Mouse (Mus musculus) cerebral cortex, adult 2 months (tissue): ENCODE data around the gene Pkn1.

ENCODE experiments used
- WGBS: fragments of 180-500 bp; shearing (Covaris S2); methylation state at CpG from one replicate; pipeline ENCODE4 v1.1.7; 2018; 5-methylcytosine and 5-hydroxymethylcytosine counted together

Pkn1 gene

GRCm38 (mm10) chr8:83698661-83699453, at the start of gene Pkn1:
TSS of gene Pkn1 (minus strand) at chr8:83699179.
- under 1% methylated on average over 79 of the region's 85 CpGs for WGBS

DNA sequence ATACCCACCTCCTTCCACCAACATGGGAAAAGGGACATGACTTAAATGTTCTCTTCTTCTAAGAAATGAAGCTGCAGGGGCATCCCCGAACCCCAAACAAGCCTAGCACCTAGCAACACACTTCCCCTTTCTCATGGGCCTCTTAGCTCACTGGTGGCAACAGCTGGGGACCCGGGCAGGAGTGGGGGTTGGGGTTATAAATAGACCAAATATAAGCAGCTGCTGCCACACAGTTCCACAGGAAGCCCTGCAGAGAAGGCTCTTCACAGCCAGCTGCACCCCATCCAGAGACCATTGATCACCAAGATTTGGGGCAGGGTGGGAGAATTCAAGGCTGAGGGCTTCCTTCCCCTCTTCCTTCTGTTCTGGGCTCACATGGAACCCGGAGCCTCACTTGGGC, 49.7 kb upstream of the Pkn1 start:
- 43% methylated on average over 3 of the region's 3 CpGs for WGBS

- WGBS = 3% methylated on average over 28 of the region's 28 CpGs
Observed at GRCm38 (mm10) chr8:83747661-83748346, 48.8 kb upstream of the Pkn1 start.

GRCm38 (mm10) chr8:83744070-83744469, 45.1 kb upstream of the Pkn1 start:
- WGBS = 93% methylated on average over 4 of the region's 4 CpGs

DNA sequence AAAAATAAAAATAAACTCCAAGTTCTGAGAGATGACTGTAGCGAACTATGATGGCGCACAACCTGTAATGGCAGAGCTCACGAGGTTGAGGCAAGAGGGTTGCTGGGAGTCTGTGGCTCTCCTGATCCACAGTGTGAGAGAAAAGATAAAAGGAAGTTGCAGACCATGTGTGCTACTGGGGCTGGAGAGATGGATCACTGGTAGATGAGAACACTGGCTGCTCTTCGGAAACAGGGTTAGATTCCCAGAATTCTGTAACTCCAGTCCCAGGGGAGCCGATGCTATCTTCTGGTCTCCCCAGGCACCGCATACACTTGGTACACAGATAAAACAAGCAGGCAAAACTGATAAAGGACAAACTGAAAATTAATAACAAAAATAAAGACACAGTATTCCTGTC, 44.0 kb upstream of the Pkn1 start:
- WGBS = 91% methylated on average over 6 of the region's 6 CpGs

DNA sequence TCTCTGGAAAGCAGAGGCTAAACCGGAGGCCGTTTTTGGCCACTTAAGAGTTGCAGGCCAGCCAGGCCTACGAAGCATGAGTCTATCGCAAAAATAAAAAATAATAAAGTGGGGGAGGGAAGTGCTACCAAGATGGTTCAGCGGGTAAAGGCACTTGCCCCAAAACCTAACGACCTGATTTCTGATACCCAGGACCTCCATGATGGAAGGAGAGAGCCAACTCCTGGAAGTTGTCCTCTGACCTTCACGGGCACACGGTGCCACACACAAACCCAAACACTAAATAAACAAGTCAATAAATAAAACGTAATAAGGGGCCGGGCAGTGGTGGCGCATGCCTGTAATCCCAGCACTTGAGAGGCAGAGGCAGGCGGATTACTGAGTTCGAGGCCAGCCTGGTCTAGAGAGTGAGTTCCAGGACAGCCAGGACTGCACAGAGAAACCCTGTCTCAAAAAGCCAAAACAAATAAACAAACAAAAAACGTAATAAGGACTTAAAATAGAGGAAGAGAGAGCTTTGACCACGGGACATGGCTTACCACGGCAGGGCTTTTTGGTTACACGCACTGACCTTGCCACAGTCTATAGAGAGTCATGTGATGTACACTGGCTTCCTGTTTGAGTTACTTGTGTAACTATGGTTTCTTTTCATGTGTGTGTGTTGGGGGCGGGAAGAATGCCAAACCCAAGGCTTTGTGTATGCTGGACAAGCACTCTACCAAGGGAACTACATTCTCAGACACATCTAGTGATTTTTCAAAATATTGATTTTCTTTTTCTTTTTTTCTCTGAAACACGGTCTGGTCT, 43.1 kb upstream of the Pkn1 start:
- 82% methylated on average over 19 of the region's 19 CpGs for WGBS

- WGBS = 5% methylated on average over 52 of the region's 56 CpGs
Observed at GRCm38 (mm10) chr8:83740976-83741741, 42.2 kb upstream of the Pkn1 start, which contains the start of gene Adgre5. TSS of gene Adgre5 (minus strand) at chr8:83741326.

DNA sequence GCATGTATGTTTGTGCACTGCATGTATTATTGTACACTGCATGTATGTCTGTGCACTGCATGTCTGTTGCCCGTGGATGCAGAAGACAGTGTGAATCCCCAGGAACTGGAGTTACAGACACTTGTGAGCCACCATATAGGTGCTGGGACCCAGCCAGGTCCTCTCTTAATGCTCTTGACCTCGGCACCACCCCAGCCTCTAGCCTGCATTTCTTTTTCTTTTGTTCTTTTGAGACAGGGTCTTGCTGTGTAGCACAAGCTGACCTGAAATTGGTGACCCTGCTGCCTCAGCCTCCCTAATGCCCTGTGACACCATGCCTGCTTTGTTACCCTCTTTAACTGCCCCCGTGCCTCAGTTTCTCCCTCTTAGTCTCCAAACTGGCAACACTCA, 41.6 kb upstream of the Pkn1 start:
- WGBS = 25% methylated on average over 3 of the region's 3 CpGs

DNA sequence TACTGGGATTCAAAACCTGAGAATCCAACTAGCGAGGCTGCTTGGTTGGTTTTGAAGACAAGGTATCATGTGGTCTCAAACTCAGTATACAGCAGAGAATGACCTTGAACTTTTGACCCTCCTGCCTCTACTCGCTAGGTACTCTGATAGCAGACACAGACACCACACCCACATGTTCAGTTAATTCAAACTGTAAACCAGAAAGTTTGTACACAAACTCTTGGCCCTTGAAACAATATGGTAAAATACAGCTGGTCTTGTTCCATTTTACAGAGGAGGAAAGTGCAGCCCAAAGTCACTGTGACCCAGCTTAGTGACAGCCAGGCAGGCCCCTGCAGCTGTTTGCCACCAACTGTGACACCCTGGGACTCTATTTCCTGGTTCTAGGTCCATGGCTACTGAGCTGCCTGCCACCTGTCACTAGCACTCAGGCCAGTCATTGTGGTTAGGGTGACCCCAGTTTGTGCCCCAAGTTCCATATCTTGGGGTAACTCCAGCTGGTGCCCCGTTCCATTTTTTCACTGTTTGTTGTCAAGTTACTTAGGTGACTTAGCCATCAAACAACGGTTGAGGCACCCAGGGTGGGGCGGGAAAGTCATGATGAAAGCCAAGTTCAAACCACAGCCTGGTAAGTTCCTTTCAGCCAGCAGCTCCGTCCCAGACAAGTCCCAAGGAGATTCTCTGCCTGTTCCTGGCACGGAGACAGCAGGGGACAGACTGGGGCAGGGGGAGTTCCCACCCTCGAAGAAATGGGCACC, 40.9 kb upstream of the Pkn1 start:
- 54% methylated on average over 8 of the region's 8 CpGs for WGBS

- WGBS = 72% methylated on average over 10 of the region's 10 CpGs
Observed at GRCm38 (mm10) chr8:83738949-83739710, 40.2 kb upstream of the Pkn1 start.

DNA sequence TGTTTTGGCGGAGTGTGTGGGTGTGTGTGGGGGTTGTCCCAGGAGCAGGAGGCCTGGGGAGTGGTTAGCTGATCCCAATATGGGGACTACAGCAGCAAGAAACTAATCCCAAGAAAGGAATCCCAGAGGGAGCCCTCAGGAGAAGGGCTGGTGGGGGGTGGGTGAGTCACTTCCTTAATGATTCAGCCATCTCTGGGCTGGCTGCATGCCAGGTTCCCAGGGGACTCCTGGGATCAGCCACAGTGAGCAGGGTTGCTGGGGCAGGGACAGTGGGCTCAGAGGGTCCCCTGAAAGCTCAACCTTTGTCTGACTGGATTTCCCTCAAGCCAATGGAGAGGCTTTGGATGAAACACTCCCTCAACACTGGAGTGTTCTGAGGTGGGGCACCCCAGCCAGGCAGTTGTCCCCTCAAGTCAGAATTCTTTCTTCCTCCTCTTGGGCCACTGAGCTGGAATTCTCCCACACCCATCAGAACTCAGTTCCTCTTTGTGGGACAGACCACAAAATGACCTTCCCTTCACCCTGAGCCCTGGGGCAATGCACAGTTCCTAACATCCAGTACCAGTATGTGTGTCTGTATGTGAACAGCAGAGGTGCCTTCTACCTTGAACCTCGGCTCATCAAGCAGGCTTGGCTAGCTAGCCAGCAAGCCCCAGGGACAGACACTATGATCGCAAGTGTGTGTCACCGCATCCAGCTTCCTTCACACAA, 39.0 kb upstream of the Pkn1 start:
- WGBS = 71% methylated on average over 4 of the region's 4 CpGs

GRCm38 (mm10) chr8:83737346-83737745, 38.4 kb upstream of the Pkn1 start:
- 87% methylated on average over 4 of the region's 4 CpGs for WGBS

- 83% methylated on average over 4 of the region's 4 CpGs for WGBS
Observed at GRCm38 (mm10) chr8:83736681-83737080, 37.7 kb upstream of the Pkn1 start.

GRCm38 (mm10) chr8:83732919-83733318, 33.9 kb upstream of the Pkn1 start:
- WGBS = 61% methylated on average over 6 of the region's 6 CpGs

DNA sequence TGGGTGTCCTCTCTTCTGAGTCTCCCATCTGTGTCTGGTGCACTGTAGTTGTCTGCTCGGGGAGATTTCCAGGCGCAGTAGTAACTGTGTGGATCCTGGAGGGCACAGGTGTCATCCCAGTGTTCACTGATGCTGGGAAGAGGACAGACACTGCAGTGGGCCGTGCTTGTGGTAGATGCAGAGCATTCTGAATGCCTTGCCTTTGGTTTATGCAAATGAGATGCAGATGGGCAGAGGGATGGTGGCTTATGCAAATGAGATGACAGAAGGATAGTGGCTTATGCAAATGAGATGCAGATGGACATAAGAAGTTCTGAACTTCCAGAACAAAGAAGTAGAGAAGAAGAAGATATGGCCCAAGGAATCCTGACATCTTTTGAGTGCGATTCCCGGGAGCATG, 32.9 kb upstream of the Pkn1 start:
- WGBS = 81% methylated on average over 5 of the region's 5 CpGs

DNA sequence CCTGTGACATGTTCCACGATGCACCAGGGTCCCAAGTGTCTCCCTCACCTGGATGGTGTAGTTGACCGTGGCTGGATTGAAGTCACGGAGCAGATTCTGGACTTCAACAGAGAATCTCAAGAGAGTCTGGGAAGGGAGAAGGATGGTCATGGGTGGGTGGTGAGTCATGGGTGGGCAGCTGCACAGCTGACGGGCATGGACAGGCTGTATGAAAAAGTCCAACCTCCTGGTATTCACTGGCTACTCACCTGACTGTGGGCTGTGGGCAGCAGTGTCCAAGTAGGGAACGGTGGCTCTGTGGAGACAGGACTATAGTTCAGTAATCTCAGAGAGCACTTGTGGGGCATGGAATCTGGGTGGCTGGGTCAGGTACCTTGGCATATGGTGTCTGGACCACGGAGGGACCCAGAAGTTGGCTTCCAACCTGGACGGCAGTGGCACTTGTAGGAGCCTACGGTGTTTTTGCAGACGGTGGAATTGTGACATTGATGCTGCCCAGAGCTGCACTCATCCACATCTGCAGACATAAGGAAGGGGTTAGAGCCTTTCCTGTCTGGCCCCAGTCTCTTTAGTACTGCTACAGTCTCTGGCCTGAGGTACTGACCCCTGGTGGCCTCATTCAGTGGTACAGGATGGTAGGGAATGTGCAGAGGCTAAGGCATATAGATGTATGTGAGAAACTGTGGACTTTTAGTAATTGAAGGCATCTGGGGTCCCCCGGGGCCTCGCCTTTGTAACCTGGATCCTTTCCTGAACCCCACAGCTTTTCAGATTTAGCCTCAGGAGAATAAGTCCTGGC, 30.2 kb upstream of the Pkn1 start:
- 84% methylated on average over 11 of the region's 11 CpGs for WGBS

GRCm38 (mm10) chr8:83725521-83726102, 26.6 kb upstream of the Pkn1 start:
- 92% methylated on average over 8 of the region's 8 CpGs for WGBS
